Mouse (Mus musculus) cerebellum, adult 2 months (tissue): ENCODE results near the gene Il19.

Experiments
- CTCF ChIP-seq: fragments of 200-500 bp; IDR thresholded peaks from 2 replicates; pipeline ENCODE4 v1.5.1; 2011; ENCODE audit warnings: low read depth, mild to moderate bottlenecking, control low read depth, low read length, moderate library complexity, borderline replicate concordance; ENCODE audit not compliant: insufficient read depth
- POLR2A ChIP-seq: fragments of 200-500 bp; IDR thresholded peaks from 2 replicates; pipeline ENCODE4 v1.6.1; 2011; ENCODE audit warnings: low read length, control low read depth, borderline replicate concordance; ENCODE audit not compliant: insufficient read depth

- TF ChIP-seq POLR2A, result no peak
- TF ChIP-seq CTCF, result no peak
Measured at GRCm38 (mm10) chr1:130946920-130947319, 7.0 kb upstream of the Il19 start.
